Mouse (Mus musculus) hindbrain, embryonic 15.5 days (tissue): ENCODE data around the gene Ifna16. TPM values are rescaled to one million over a fixed set of nuclear protein-coding genes. Genes with fewer than 3 reads are reported as not detected.
A peak's percentile ranks its signal among the peaks of the same experiment; 100 is the strongest.

ENCODE experiments used
- ATAC-seq: fragments of 200-750 bp; cut with Nextera tagmentation; 2 replicates; pipeline ENCODE4 v1.8.0; 2017; ENCODE audit warnings: low read depth, moderate number of reproducible peaks, moderate TSS enrichment; ENCODE audit not compliant: low FRiP score
- H3K27ac ChIP-seq: fragments of 300-500 bp; sonication (generic); replicated peaks from 2 replicates; pipeline ENCODE4 v1.5.1; 2015; ENCODE audit warnings: mild to moderate bottlenecking, inconsistent platforms
- H3K27me3 ChIP-seq: fragments of 300-500 bp; sonication (generic); 2 replicates; pipeline ENCODE4 v1.6.1; 2015; ENCODE audit warnings: control low read depth, inconsistent platforms
- H3K36me3 ChIP-seq: fragments of 300-500 bp; sonication (generic); 2 replicates; pipeline ENCODE4 v1.6.1; 2015; ENCODE audit warnings: control low read depth, inconsistent platforms
- H3K4me1 ChIP-seq: fragments of 300-500 bp; sonication (generic); replicated peaks from 2 replicates; pipeline ENCODE4 v1.6.1; 2015; ENCODE audit warnings: control low read depth, inconsistent platforms
- H3K4me2 ChIP-seq: fragments of 300-500 bp; sonication (generic); 2 replicates; pipeline ENCODE4 v1.6.1; 2015; ENCODE audit warnings: moderate library complexity, mild to moderate bottlenecking, inconsistent platforms
- H3K4me3 ChIP-seq: fragments of 300-500 bp; sonication (generic); 2 replicates; pipeline ENCODE4 v1.5.1; 2015; ENCODE audit warnings: mild to moderate bottlenecking, inconsistent platforms
- H3K9ac ChIP-seq: fragments of 300-500 bp; sonication (generic); 2 replicates; pipeline ENCODE4 v1.6.1; 2015; ENCODE audit warnings: inconsistent platforms
- H3K9me3 ChIP-seq: fragments of 300-500 bp; sonication (generic); 2 replicates; pipeline ENCODE4 v1.6.1; 2016; ENCODE audit warnings: control low read depth, inconsistent platforms
- WGBS: fragments of 180-500 bp; shearing (Covaris S2); methylation state at CpG from one replicate; pipeline ENCODE4 v1.1.7; 2015; 5-methylcytosine and 5-hydroxymethylcytosine counted together
- polyA plus RNA-seq: library from polyadenylated mRNA; unstranded; fragments of >200 nt; fragmentation: Nextera tagmentation; extraction: Ambion mirVana; gene quantifications from 2 replicates; pipeline ENCODE4 v1.2.1, GENCODE M21; 2015

Ifna16 gene
- polyA plus RNA-seq, 1 experiment from 2014 or later = not detected

DNA sequence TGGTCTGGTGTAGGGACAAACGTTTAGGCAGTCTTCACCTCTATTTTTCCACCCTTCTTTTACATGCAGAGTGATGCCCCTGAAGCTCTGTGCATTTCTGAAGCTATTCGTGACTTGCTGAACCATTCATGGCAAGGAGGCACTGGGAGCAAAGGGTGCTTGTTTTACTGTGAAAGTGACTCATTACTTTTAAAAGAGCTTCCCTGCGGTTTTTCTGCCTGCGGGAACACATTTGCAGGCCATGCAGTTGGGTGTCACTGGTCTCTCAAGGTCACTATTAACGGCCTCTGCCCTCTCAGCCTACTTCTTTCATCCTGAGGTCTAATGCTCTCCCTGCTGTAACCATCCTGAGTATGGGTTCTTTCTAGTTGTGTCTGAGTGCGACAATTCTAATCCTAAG, 20.4 kb upstream of the Ifna16 start:
- no peaks in the 10 kb centered on the region for H3K9me3 ChIP-seq
- no peak overlapping the region for H3K4me2 ChIP-seq
- H3K27me3 ChIP-seq = no peaks in the 10 kb centered on the region
- 65% methylated on average over 6 of the region's 6 CpGs for WGBS
- H3K9ac ChIP-seq = no peak overlapping the region
- H3K36me3 ChIP-seq = no peaks in the 10 kb centered on the region
- H3K4me1 ChIP-seq = no peaks in the 10 kb centered on the region
- no peak for ATAC-seq
- H3K27ac ChIP-seq = no peak overlapping the region
- H3K4me3 ChIP-seq = no peak overlapping the region

DNA sequence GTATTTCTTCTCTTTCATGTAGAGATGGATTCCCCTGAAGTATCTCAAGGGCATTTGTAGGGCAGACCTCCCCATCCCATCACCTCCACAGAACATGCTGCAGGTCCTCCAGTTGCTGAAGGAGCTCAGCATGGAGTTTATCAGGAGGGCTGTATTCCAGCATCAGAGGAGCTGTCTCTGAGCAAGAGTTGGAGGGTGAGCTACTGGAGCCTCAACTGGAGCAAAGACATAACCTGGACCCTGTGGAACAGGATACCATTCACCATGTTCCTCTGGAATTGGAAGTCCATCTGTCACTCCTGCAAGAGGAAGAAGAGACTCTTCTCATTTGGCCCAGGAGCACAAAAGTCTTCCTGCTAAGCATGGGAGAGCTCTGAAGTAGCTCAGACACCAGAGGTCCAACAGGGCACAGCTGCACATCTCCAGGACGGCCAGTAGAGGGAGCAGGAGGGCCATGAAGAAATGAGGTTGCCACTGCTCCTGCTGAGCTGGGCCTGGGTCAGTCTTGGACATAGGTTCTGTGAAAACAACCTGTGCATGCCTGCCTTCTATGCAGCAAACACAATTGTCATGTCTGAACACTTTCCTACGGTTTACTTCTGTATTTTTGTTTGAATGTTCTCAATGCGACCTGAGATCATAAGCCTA, 19.6 kb upstream of the Ifna16 start:
- no peaks in the 10 kb centered on the region for H3K4me1 ChIP-seq
- H3K9me3 ChIP-seq = no peaks in the 10 kb centered on the region
- no peak overlapping the region for H3K4me3 ChIP-seq
- H3K9ac ChIP-seq = no peak overlapping the region
- no peaks in the 10 kb centered on the region for H3K36me3 ChIP-seq
- H3K4me2 ChIP-seq = no peak overlapping the region
- H3K27ac ChIP-seq = no peak overlapping the region
- ATAC-seq = peak; percentile 79; the same call in 1 of the 2 replicates
- WGBS = 25% methylated on average over 3 of the region's 3 CpGs
- no peaks in the 10 kb centered on the region for H3K27me3 ChIP-seq

DNA sequence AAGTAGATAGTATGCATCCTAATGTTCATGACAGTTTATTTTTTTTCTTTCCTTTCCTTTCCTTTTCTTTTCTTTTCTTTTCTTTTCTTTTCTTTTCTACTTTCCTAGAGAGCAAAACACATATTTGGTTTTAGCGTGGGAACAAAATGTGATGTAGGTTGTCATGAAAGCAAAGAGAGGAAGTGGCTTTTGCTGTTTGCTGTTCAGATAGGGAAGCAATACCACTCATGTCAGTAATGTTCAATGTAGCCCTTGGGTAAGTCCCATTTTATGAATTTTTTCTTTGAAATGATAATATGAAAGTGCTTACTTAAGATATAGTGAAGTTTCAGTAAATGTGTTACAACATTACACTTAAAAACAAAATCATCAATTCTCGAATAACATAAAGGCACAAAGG, 16.7 kb upstream of the Ifna16 start:
- H3K36me3 ChIP-seq = no peaks in the 10 kb centered on the region
- no peaks in the 10 kb centered on the region for H3K27me3 ChIP-seq
- H3K4me3 ChIP-seq = no peak overlapping the region
- no peaks in the 10 kb centered on the region for H3K9me3 ChIP-seq
- no peaks in the 10 kb centered on the region for H3K4me1 ChIP-seq
- 91% methylated on average over 2 of the region's 2 CpGs for WGBS
- no peak overlapping the region for H3K27ac ChIP-seq
- H3K4me2 ChIP-seq = no peak overlapping the region
- ATAC-seq = no peak
- no peak overlapping the region for H3K9ac ChIP-seq

- Histone ChIP-seq H3K9me3 (no peaks in the 10 kb centered on the region), H3K4me2 (no peak overlapping the region), H3K36me3 (no peaks in the 10 kb centered on the region), H3K27ac (no peak overlapping the region), H3K4me1 (no peaks in the 10 kb centered on the region), H3K4me3 (no peak overlapping the region), H3K27me3 (no peaks in the 10 kb centered on the region), H3K9ac (no peak overlapping the region)
- ATAC-seq = no peak
- 91% methylated on average over 1 of the region's 1 CpGs for WGBS
Measured at GRCm38 (mm10) chr4:88692537-88692936, 15.8 kb upstream of the Ifna16 start.

GRCm38 (mm10) chr4:88691259-88691658, 14.5 kb upstream of the Ifna16 start, which contains the start of gene Ifnab:
TSS of gene Ifnab (minus strand) at chr4:88691359.
- no peak for ATAC-seq
- no peak within 1 kb of the TSS for H3K4me3 ChIP-seq
- no peaks in the 10 kb centered on the region for H3K36me3 ChIP-seq
- WGBS = 77% methylated on average over 2 of the region's 2 CpGs
- H3K27ac ChIP-seq = no peak within 1 kb of the TSS
- H3K27me3 ChIP-seq = no peaks in the 10 kb centered on the region
- no peaks in the 10 kb centered on the region for H3K4me1 ChIP-seq
- H3K9me3 ChIP-seq = no peaks in the 10 kb centered on the region
- H3K9ac ChIP-seq = no peak within 1 kb of the TSS
- no peak within 1 kb of the TSS for H3K4me2 ChIP-seq

DNA sequence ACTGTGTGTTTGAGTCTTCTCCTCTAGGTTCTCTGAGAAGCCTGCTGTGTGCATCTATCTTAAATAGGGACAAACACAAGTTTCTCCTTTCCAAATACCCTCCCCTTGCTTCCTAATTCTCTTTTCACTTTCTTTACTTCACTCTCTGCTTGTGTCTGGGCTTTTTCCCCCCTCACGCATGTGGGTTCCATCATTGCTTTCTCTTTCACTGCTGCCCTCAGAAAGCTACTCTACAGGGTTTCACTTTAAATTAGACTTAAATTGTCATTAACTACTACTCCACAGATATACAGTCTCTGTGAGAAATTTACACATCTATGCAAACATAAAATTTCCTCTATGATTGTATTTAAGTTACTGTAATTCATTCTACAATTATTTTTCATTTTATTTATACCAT, 7.1 kb upstream of the Ifna16 start, which contains the start of gene Ifna2:
Ifna2 (minus strand) TSS at position 101 of the 400 bp plus-strand sequence.
- Histone ChIP-seq H3K4me1 (no peaks in the 10 kb centered on the region), H3K9ac (no peak within 1 kb of the TSS), H3K36me3 (no peaks in the 10 kb centered on the region), H3K9me3 (no peaks in the 10 kb centered on the region), H3K27ac (no peak within 1 kb of the TSS), H3K4me2 (no peak within 1 kb of the TSS), H3K4me3 (no peak within 1 kb of the TSS), H3K27me3 (no peaks in the 10 kb centered on the region)
- ATAC-seq = no peak
- WGBS = 76% methylated on average over 1 of the region's 1 CpGs

DNA sequence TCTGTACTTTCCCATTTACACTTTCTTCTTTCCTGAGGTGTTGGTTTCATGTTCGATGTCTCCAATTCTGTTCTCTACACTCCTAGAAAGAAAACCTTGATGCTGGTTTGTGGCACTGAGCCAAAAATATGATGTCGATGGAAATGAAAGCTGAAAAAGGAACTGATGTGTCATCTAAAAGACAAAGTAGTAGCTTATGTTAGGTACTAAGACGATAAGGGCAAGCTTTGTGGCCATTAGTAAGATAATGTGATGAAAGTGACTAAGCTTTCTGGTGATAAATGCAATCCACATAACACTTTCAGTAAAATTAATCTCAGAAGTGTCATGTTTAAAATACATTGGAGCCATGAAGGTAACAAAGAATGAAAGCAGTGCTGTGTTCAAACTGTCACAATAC, 4.6 kb upstream of the Ifna16 start:
- no peak for ATAC-seq
- WGBS = 77% methylated on average over 3 of the region's 3 CpGs

DNA sequence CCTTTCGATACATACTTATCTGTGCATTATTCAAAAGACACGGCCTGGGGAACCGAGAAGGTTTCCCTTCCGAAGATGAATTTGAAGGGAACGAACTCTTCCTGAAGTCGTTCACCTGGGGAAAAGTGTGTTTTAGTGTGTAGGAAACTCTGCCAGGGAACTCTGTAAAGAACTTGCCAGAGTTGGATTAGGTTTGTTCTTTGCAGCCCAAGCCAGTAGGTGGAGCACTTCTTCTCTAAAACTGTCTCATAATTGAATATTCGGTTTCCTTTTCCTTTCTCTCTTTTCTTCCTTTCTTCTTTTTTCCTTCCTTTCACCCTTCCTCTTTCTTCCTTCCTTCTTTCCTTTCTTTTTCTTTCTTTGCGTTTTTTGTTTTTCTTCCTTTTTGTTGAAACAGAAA, 3.6 kb upstream of the Ifna16 start:
- H3K4me1 ChIP-seq = no peaks in the 10 kb centered on the region
- H3K9me3 ChIP-seq = no peaks in the 10 kb centered on the region
- no peak overlapping the region for H3K9ac ChIP-seq
- no peak overlapping the region for H3K4me3 ChIP-seq
- H3K27ac ChIP-seq = no peak overlapping the region
- H3K36me3 ChIP-seq = no peaks in the 10 kb centered on the region
- no peaks in the 10 kb centered on the region for H3K27me3 ChIP-seq
- 51% methylated on average over 8 of the region's 8 CpGs for WGBS
- H3K4me2 ChIP-seq = no peak overlapping the region
- ATAC-seq = no peak

More for the DNA sequence above, 4.6 kb upstream of the Ifna16 start:
- Histone ChIP-seq H3K9me3 (no peaks in the 10 kb centered on the region), H3K4me3 (no peak overlapping the region), H3K4me2 (no peak overlapping the region), H3K4me1 (no peaks in the 10 kb centered on the region), H3K27ac (no peak overlapping the region), H3K36me3 (no peaks in the 10 kb centered on the region), H3K9ac (no peak overlapping the region), H3K27me3 (no peaks in the 10 kb centered on the region)

- Histone ChIP-seq H3K9ac (no peak overlapping the region), H3K4me2 (no peak overlapping the region), H3K36me3 (no peaks in the 10 kb centered on the region), H3K9me3 (no peaks in the 10 kb centered on the region), H3K27me3 (no peaks in the 10 kb centered on the region), H3K27ac (no peak overlapping the region), H3K4me1 (no peaks in the 10 kb centered on the region), H3K4me3 (no peak overlapping the region)
- no peak for ATAC-seq
- WGBS = 73% methylated on average over 1 of the region's 1 CpGs
Measured at GRCm38 (mm10) chr4:88655461-88655860, 21.3 kb downstream of the Ifna16 start.

DNA sequence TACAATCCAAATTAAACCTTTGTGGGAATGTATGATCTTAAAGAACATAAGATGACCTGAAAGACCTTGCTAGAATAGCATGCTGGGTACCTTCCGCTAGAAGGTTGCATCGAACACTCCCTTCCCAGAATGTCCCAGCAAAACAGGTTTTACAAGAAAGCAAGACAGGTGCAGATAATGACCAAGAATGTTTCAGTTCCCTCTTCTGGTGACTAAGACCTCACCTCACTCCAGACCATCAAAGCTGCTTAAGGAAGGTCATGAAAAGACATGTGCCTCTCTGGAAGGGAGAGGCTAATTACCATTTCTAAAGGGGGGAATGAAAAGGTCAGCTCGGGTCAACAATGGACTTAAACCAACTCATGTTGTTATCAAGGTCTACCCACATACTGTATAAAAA, 23.1 kb downstream of the Ifna16 start:
- 76% methylated on average over 3 of the region's 3 CpGs for WGBS
- ATAC-seq = no peak

GRCm38 (mm10) chr4:88644359-88644758, 32.4 kb downstream of the Ifna16 start, which contains the start of gene Ifna13:
TSS of gene Ifna13 (minus strand) at chr4:88644459.
- H3K4me2 ChIP-seq = no peak within 1 kb of the TSS
- no peaks in the 10 kb centered on the region for H3K9me3 ChIP-seq
- H3K4me3 ChIP-seq = no peak within 1 kb of the TSS
- H3K9ac ChIP-seq = no peak within 1 kb of the TSS
- 66% methylated on average over 2 of the region's 2 CpGs for WGBS
- H3K4me1 ChIP-seq = no peaks in the 10 kb centered on the region
- no peaks in the 10 kb centered on the region for H3K36me3 ChIP-seq
- H3K27me3 ChIP-seq = no peaks in the 10 kb centered on the region
- ATAC-seq = no peak
- H3K27ac ChIP-seq = no peak within 1 kb of the TSS

More for the DNA sequence above, 23.1 kb downstream of the Ifna16 start:
- Histone ChIP-seq H3K27ac (no peak overlapping the region), H3K9ac (no peak overlapping the region), H3K27me3 (no peaks in the 10 kb centered on the region), H3K9me3 (no peaks in the 10 kb centered on the region), H3K36me3 (no peaks in the 10 kb centered on the region), H3K4me3 (no peak overlapping the region), H3K4me1 (no peaks in the 10 kb centered on the region), H3K4me2 (no peak overlapping the region)

DNA sequence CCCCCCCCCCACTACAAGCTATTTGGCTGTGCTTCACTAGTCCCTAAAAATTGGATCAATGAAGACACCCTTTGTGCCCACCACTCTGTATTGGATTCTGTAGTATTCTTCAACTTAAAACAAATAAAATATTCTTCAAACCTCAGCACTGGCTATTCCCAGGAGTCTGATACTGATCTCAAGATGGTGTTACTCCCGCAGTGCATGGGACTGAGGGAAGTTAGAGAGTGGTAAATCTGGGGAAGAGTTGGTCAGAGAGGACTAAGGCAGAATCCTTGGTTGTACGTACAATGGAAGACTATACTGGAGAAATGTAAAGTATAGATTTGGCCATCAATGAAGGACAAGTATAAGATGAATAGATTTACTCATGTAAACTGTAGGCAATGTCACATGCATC, 34.2 kb downstream of the Ifna16 start:
- H3K4me3 ChIP-seq = no peak overlapping the region
- no peak overlapping the region for H3K4me2 ChIP-seq
- no peak overlapping the region for H3K27ac ChIP-seq
- no peaks in the 10 kb centered on the region for H3K27me3 ChIP-seq
- H3K9me3 ChIP-seq = no peaks in the 10 kb centered on the region
- no peak overlapping the region for H3K9ac ChIP-seq
- ATAC-seq = no peak
- 39% methylated on average over 2 of the region's 2 CpGs for WGBS
- no peaks in the 10 kb centered on the region for H3K36me3 ChIP-seq
- no peaks in the 10 kb centered on the region for H3K4me1 ChIP-seq
